In the genomic region with DNA sequence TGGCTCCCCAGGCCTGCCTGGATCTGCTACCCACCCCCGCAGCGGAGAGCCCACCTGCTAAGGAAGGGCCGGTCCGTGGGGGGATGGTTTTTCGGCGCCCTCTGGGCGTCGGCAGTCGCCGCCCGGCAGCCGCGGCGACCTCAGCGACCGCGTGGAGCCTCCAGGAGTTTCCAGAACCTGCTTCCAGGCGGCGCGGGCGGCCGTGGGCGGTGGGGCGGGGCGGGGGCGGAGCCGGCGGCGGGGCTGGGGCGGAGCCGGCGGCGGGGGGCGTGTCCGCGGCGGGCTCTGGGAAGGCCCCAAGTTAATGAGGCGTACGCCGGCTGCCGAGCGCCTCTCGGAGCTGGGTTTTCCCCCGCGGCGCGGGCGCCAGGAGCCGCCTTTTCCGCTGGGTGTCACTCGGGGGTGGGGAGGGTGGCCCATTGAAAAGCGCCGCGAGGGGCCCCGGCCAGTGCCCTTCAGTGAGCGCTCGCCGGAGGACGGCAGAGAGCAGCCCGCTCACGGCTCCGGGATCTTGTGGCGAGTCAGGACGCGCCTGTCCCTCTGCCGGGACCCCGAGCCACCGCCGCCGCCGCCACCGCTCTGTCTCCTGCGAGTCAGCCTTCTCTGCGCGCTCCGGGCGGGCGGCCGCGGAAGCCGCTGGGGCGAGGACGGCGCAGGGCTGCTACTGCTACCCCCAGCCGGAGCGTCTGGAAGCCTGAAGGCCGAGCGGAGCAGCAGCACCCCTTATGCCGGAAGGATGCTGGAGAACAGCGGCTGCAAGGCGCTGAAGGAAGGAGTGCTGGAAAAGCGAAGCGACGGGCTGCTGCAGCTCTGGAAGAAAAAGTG, we compare ENCODE assay signal across 8 mouse cellular contexts. TPM values are rescaled to one million over a fixed set of nuclear protein-coding genes. Genes with fewer than 3 reads are reported as not detected.
DNase-seq lines count a peak whose midpoint lies in the region; ATAC-seq and TF ChIP-seq lines count a peak whose summit lies in the region.

TSS of gene Phlda1 (plus strand) at position 186 of the 825 bp plus-strand sequence.

- H3K4me2 ChIP-seq in heart, embryonic 13.5 days: peak within 1 kb of the TSS; percentile 86
- H3K4me2 ChIP-seq in liver, embryonic 12.5 days: peak within 1 kb of the TSS; percentile 99
- H3K4me2 ChIP-seq in stomach, embryonic 15.5 days: peak within 1 kb of the TSS; percentile 94

- WGBS in heart, embryonic 13.5 days: under 1% methylated on average over 86 of the region's 94 CpGs
- WGBS in liver, embryonic 12.5 days (ENCODE audit: insufficient replicate concordance): under 1% methylated on average over 60 of the region's 94 CpGs
- under 1% methylated on average over 87 of the region's 94 CpGs for WGBS in stomach, embryonic 15.5 days

- H3ac ChIP-seq in C2C12 (ENCODE audit: control insufficient read depth, insufficient read length, low read depth): peak within 1 kb of the TSS; percentile 91

- peaks cover 44% of the 10 kb centered on the region for H3K79me2 ChIP-seq in C2C12 (ENCODE audit: control insufficient read depth, insufficient read depth)

- no peaks in the 10 kb centered on the region for H3K27me3 ChIP-seq in C2C12 (ENCODE audit: control insufficient read depth, insufficient read depth, insufficient read length)
- no peaks in the 10 kb centered on the region for H3K27me3 ChIP-seq in heart, embryonic 13.5 days (replicated peaks)
- H3K27me3 ChIP-seq in liver, embryonic 12.5 days (replicated peaks): peaks cover 34% of the 10 kb centered on the region
- H3K27me3 ChIP-seq in stomach, embryonic 15.5 days (replicated peaks): no peaks in the 10 kb centered on the region

- DNase-seq in brain, embryonic 18.5 days (ENCODE audit: low read depth, low spot score): peak; percentile 80
- peak; percentile 97 for DNase-seq in kidney, postnatal 10 days
- peak; percentile 92 to 93 for DNase-seq in natural killer cell, adult 2 months (ENCODE audit: low spot score in 2 of 2)

- peak within 1 kb of the TSS; percentile 94 for H3K4me3 ChIP-seq in C2C12 (ENCODE audit: insufficient read depth, poor library complexity, severe bottlenecking)
- H3K4me3 ChIP-seq in heart, embryonic 13.5 days: peak within 1 kb of the TSS; percentile 94
- H3K4me3 ChIP-seq in liver, embryonic 12.5 days: peak within 1 kb of the TSS; percentile 72
- H3K4me3 ChIP-seq in stomach, embryonic 15.5 days (replicated peaks): peak within 1 kb of the TSS; percentile 88

- no peak for TF ChIP-seq CTCF in C2C12 (IDR thresholded peaks at IDR 0.05; ENCODE audit: control insufficient read depth, insufficient read depth, insufficient read length)

- peak within 1 kb of the TSS; percentile 94 for H3K9ac ChIP-seq in heart, embryonic 13.5 days
- H3K9ac ChIP-seq in liver, embryonic 12.5 days: peak within 1 kb of the TSS; percentile 82
- H3K9ac ChIP-seq in stomach, embryonic 15.5 days: peak within 1 kb of the TSS; percentile 93

- H3K79me3 ChIP-seq in C2C12 (ENCODE audit: low read depth): peaks cover 30% of the 10 kb centered on the region

- peaks cover 31% of the 10 kb centered on the region for H3K36me3 ChIP-seq in C2C12 (ENCODE audit: control insufficient read depth, insufficient read depth)
- H3K36me3 ChIP-seq in heart, embryonic 13.5 days: no peaks in the 10 kb centered on the region
- no peaks in the 10 kb centered on the region for H3K36me3 ChIP-seq in liver, embryonic 12.5 days
- H3K36me3 ChIP-seq in stomach, embryonic 15.5 days: no peaks in the 10 kb centered on the region

- H3K9me3 ChIP-seq in heart, embryonic 13.5 days: no peaks in the 10 kb centered on the region
- H3K9me3 ChIP-seq in liver, embryonic 12.5 days (replicated peaks): no peaks in the 10 kb centered on the region
- H3K9me3 ChIP-seq in stomach, embryonic 15.5 days: no peaks in the 10 kb centered on the region

- peaks cover 62% of the 10 kb centered on the region for H3K4me1 ChIP-seq in heart, embryonic 13.5 days
- H3K4me1 ChIP-seq in liver, embryonic 12.5 days: peaks cover 52% of the 10 kb centered on the region
- H3K4me1 ChIP-seq in stomach, embryonic 15.5 days: peaks cover 19% of the 10 kb centered on the region

- H3K27ac ChIP-seq in heart, embryonic 13.5 days (replicated peaks): peak within 1 kb of the TSS; percentile 97
- peak within 1 kb of the TSS; percentile 74 for H3K27ac ChIP-seq in liver, embryonic 12.5 days
- peak within 1 kb of the TSS; percentile 96 for H3K27ac ChIP-seq in stomach, embryonic 15.5 days

- ATAC-seq in erythroid progenitor cell, adult 5-6 weeks (replicated peaks; ENCODE audit: low FRiP score, poor library complexity, severe bottlenecking): peak; percentile 85
- peak; percentile 93 for ATAC-seq in heart, embryonic 13.5 days (ENCODE audit: extremely low read depth, insufficient number of reproducible peaks, low FRiP score, low TSS enrichment)
- peak; percentile 90 for ATAC-seq in liver, embryonic 12.5 days
- peak; percentile 94 for ATAC-seq in stomach, embryonic 15.5 days (ENCODE audit: insufficient read depth, low FRiP score, low read depth)

TF ChIP-seq in C2C12, 6 proteins besides CTCF, POLR2A, EP300 and RAD21:
- TF ChIP-seq USF1 (IDR thresholded peaks at IDR 0.05; ENCODE audit: low read depth) (no peak), FOSL1 (IDR thresholded peaks at IDR 0.05; ENCODE audit: insufficient read depth, low read length, poor library complexity, severe bottlenecking) (no peak), CEBPB (IDR thresholded peaks at IDR 0.05; ENCODE audit: low read depth) (no peak), MYOD1 (IDR thresholded peaks at IDR 0.05; ENCODE audit: control insufficient read depth, insufficient read length, low read depth) (no peak), MYOG (IDR thresholded peaks at IDR 0.05; ENCODE audit: control insufficient read depth, extremely low read depth, insufficient read length) (no peak), MAX (IDR thresholded peaks at IDR 0.05) (no peak)

RNA-seq across cellular contexts. Expression of gene Phlda1, which starts in this region (rescaled TPM):
- polyA plus RNA-seq in C2C12 (2012; fragmentation: generic; extraction: Trizol): 111 TPM
- total RNA-seq in erythroid progenitor cell, adult 5-6 weeks (2015; ENCODE audit: low replicate concordance): 0.84 TPM in 1 of 2 replicates, not detected in the other
- 0.38 TPM in 1 of 2 replicates, not detected in the other for total RNA-seq in erythroid progenitor cell, adult 5-6 weeks (2017; ENCODE audit: low replicate concordance)
- 23.9 and 24.8 TPM in 2 replicates for polyA plus RNA-seq in heart, embryonic 13.5 days (2015; fragmentation: Nextera tagmentation; extraction: Ambion mirVana)
- 6.5 and 7.4 TPM in 2 replicates for polyA plus RNA-seq in liver, embryonic 12.5 days (2016; fragmentation: Nextera tagmentation; extraction: Ambion mirVana)
- polyA plus RNA-seq in stomach, embryonic 15.5 days (2015; fragmentation: Nextera tagmentation; extraction: Ambion mirVana): 44.7 and 58.3 TPM in 2 replicates

Comparison
In these comparisons a context has a peak if more than half of its experiments do, and no peak if none do; other contexts are left out.
1. Peak in every context shown above with its lines: DNase-seq, ATAC-seq, H3K4me3 ChIP-seq and H3K27ac ChIP-seq.
2. Peak in ATAC-seq in erythroid progenitor cell, adult 5-6 weeks; RNA of the gene not detected or under 1 TPM.